Mouse (Mus musculus) mammary gland, adult 2 months (tissue): ENCODE results near the gene Krtap13-1. TPM values are rescaled to one million over a fixed set of nuclear protein-coding genes. Genes with fewer than 3 reads are reported as not detected.

Experiments
- polyA plus RNA-seq: library from polyadenylated mRNA; depleted of rRNA; stranded (reverse); fragments of >200 nt; gene quantifications from 2 replicates; pipeline ENCODE4 v1.2.3, GENCODE M21; 2012; ENCODE audit warnings: low replicate concordance; rRNA removed

Gene Krtap13-1
- not detected in 2 replicates for polyA plus RNA-seq

GRCm38 (mm10) chr16:88728812-88729275, at the start of gene Krtap13-1:
TSS of gene Krtap13-1 (plus strand) at chr16:88728862.

GRCm38 (mm10) chr16:88707496-88708012, 21.1 kb upstream of the Krtap13-1 start, which contains the start of gene 2310061N02Rik:
TSS of gene 2310061N02Rik (minus strand) at chr16:88707962.

DNA sequence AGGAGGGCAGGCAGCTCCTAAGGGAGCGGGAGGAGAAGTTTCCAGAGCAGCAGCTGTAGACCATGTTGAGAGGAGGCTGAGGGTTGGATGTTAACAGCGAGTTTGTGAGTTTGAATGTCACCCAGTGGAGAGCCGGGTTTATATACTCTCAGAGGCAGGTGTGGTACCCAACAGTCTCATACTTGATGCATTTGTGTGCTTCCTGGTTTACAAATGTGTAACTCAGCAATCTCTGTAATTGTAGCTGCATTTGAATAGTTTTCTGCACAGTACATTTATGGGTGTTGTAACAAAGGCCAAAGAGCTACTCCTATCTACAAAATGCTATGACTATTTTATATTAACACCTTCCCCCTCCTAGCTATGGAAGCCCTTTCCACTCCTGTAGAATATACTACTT, 22.9 kb downstream of the Krtap13-1 start, which contains the start of gene Krtap13:
TSS of gene Krtap13 (minus strand) at position 101 of the 400 bp plus-strand sequence.

GRCm38 (mm10) chr16:88758547-88758946, 29.9 kb downstream of the Krtap13-1 start, which contains the start of gene 2310034C09Rik:
TSS of gene 2310034C09Rik (plus strand) at chr16:88758847.

DNA sequence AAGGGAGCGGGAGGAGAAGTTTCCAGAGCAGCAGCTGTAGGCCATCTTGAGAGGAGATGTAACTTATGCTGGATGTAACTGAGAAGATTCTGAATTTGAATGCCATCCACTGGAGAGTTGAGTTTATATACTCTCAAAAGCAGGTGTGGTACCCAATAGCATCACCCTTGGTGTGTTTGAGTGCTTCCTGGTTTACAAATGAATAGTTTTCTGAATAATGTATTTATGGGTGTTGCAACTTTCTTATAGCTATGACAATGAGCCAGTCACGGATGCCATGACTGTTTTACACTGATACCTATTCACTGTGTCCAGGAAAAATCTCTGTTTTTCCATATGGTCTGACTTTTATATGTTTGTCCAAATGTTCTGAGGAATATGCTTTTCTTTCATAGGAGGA, 45.4 kb downstream of the Krtap13-1 start, which contains the start of gene 2310057N15Rik:
TSS of gene 2310057N15Rik (minus strand) at position 101 of the 400 bp plus-strand sequence.

DNA sequence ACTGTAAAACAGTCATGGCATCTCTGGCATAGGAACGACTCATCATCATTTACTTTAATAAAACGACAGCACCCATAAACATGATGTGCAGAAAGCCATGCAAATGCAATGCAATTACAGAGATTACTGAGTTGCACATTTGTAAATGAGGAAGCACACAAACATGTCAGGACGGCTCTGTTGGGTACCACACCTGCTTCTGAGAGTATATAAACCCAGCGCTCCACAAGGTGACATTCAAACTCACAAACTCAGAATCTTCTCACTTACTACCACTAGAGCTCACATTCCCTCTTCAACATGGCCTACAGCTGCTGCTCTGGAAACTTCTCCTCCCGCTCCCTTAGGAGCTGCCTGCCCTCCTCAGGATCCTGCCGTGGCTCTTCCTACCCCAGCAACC, 48.9 kb downstream of the Krtap13-1 start, which contains the start of gene Gm5965:
TSS of gene Gm5965 (plus strand) at position 301 of the 400 bp plus-strand sequence.

Other genes starting within 250 kb of the Krtap13-1 start
- not detected in 2 replicates for gene Cldn17, start 221.9 kb upstream of the Krtap13-1 start, polyA plus RNA-seq
- gene Cldn8, start 165.7 kb upstream of the Krtap13-1 start, polyA plus RNA-seq = 2.8 and 4.9 TPM in 2 replicates
- gene Krtap24-1, start 116.6 kb upstream of the Krtap13-1 start, polyA plus RNA-seq = not detected in 2 replicates
- not detected in 2 replicates for gene 2310079G19Rik, start 101.2 kb upstream of the Krtap13-1 start, polyA plus RNA-seq
- gene Krtap26-1, start 81.1 kb upstream of the Krtap13-1 start, polyA plus RNA-seq = not detected in 2 replicates
- gene Krtap27-1, start 57.2 kb upstream of the Krtap13-1 start, polyA plus RNA-seq = not detected in 2 replicates
- not detected in 2 replicates for gene 2310061N02Rik, start 20.9 kb upstream of the Krtap13-1 start, polyA plus RNA-seq
- gene Krtap13, start 22.8 kb downstream of the Krtap13-1 start, polyA plus RNA-seq = not detected in 2 replicates
- not detected in 2 replicates for gene 2310034C09Rik, start 30.0 kb downstream of the Krtap13-1 start, polyA plus RNA-seq
- not detected in 2 replicates for gene 2310057N15Rik, start 45.3 kb downstream of the Krtap13-1 start, polyA plus RNA-seq
- gene Gm5965, start 49.0 kb downstream of the Krtap13-1 start, polyA plus RNA-seq = not detected in 2 replicates
- not detected in 2 replicates for gene Gm20741, start 83.4 kb downstream of the Krtap13-1 start, polyA plus RNA-seq
- gene Krtap15, start 91.4 kb downstream of the Krtap13-1 start, polyA plus RNA-seq = not detected in 2 replicates
- gene Krtap14, start 97.3 kb downstream of the Krtap13-1 start, polyA plus RNA-seq = not detected in 2 replicates
- not detected in 2 replicates for gene Krtap19-1, start 140.5 kb downstream of the Krtap13-1 start, polyA plus RNA-seq
- not detected in 2 replicates for gene Krtap19-2, start 145.4 kb downstream of the Krtap13-1 start, polyA plus RNA-seq
- not detected in 2 replicates for gene Krtap19-3, start 149.2 kb downstream of the Krtap13-1 start, polyA plus RNA-seq
- gene Krtap19-4, start 156.2 kb downstream of the Krtap13-1 start, polyA plus RNA-seq = not detected in 2 replicates
- gene Krtap19-5, start 167.6 kb downstream of the Krtap13-1 start, polyA plus RNA-seq = not detected in 2 replicates
- not detected in 2 replicates for gene Krtap19-9b, start 203.4 kb downstream of the Krtap13-1 start, polyA plus RNA-seq
- not detected in 2 replicates for gene Krtap16-3, start 234.0 kb downstream of the Krtap13-1 start, polyA plus RNA-seq